Comparison of ENCODE assay signal across 26 mouse cellular contexts in genomic region chr16:43174815-43175214, GRCm38 (mm10).
"Had no signal": no experiment of that assay in that cellular context is flagged by ENCODE, and none has a peak within 500 bp of the region (broad histone marks: within the 10 kb centered on the region; RNA-seq: fewer than 3 reads in every experiment).

No protein-coding gene starts in this region.

- DNase-seq: gastrocnemius, postnatal 14 days; gastrocnemius, postnatal 36 days; heart, adult 11 months; heart, adult 2 months; heart, postnatal 14 days; heart, postnatal 36 days; kidney, adult 11 months; kidney, adult 8-10 months; kidney, postnatal 10 days; kidney, postnatal 25 days; kidney, postnatal 4 days; liver; liver, embryonic 13.5 days; liver, postnatal 0 days had no signal

- H3K4me2 ChIP-seq: heart, embryonic 11.5 days; heart, embryonic 13.5 days; heart, embryonic 15.5 days; hindbrain, embryonic 13.5 days; hindbrain, embryonic 15.5 days; limb, embryonic 12.5 days; liver, embryonic 11.5 days; liver, embryonic 13.5 days; liver, embryonic 15.5 days had no signal

- H3K9ac ChIP-seq: heart, embryonic 13.5 days; heart, embryonic 15.5 days; hindbrain, embryonic 13.5 days; hindbrain, embryonic 15.5 days; limb, embryonic 12.5 days; liver, embryonic 13.5 days; liver, embryonic 15.5 days; liver, postnatal 0 days had no signal

- ATAC-seq: hindbrain, postnatal 0 days; intestine, embryonic 16.5 days; liver, postnatal 0 days had no signal

- H3K36me3 ChIP-seq: heart, embryonic 13.5 days; heart, embryonic 15.5 days; hindbrain, embryonic 13.5 days; hindbrain, embryonic 15.5 days; limb, embryonic 10.5 days; limb, embryonic 12.5 days; liver, embryonic 13.5 days; liver, embryonic 15.5 days had no signal

- H3K9me3 ChIP-seq: heart, embryonic 13.5 days; heart, embryonic 15.5 days; hindbrain, embryonic 13.5 days; hindbrain, embryonic 15.5 days; limb, embryonic 10.5 days; limb, embryonic 12.5 days; liver, embryonic 13.5 days; liver, embryonic 15.5 days had no signal

- H3K4me3 ChIP-seq: heart, adult 2 months; heart, embryonic 13.5 days; heart, embryonic 15.5 days; hindbrain, embryonic 13.5 days; hindbrain, embryonic 15.5 days; left cerebral cortex, adult 2 months; limb, embryonic 10.5 days; limb, embryonic 12.5 days; liver, embryonic 13.5 days; liver, embryonic 15.5 days had no signal

- H3K4me1 ChIP-seq: heart, embryonic 13.5 days; heart, embryonic 15.5 days; hindbrain, embryonic 13.5 days; hindbrain, embryonic 15.5 days; limb, embryonic 10.5 days; limb, embryonic 12.5 days; liver, embryonic 13.5 days; liver, embryonic 15.5 days had no signal

- H3K27ac ChIP-seq: heart, adult 2 months; heart, embryonic 13.5 days; heart, embryonic 15.5 days; hindbrain, embryonic 13.5 days; hindbrain, embryonic 15.5 days; hindbrain, postnatal 0 days; left cerebral cortex, adult 2 months; limb, embryonic 10.5 days; limb, embryonic 12.5 days; liver, embryonic 13.5 days; liver, embryonic 15.5 days had no signal

- H3K27me3 ChIP-seq: heart, embryonic 13.5 days; heart, embryonic 15.5 days; hindbrain, embryonic 13.5 days; hindbrain, embryonic 15.5 days; limb, embryonic 12.5 days; liver, embryonic 13.5 days; liver, embryonic 15.5 days had no signal
